Mouse (Mus musculus): ENCODE measurements around the gene Adam15. TPM values are rescaled to one million over a fixed set of nuclear protein-coding genes. Genes with fewer than 3 reads are reported as not detected.

Gene Adam15
- total RNA-seq, 2 experiments from 2014 or later, result 109 to 112 TPM

DNA sequence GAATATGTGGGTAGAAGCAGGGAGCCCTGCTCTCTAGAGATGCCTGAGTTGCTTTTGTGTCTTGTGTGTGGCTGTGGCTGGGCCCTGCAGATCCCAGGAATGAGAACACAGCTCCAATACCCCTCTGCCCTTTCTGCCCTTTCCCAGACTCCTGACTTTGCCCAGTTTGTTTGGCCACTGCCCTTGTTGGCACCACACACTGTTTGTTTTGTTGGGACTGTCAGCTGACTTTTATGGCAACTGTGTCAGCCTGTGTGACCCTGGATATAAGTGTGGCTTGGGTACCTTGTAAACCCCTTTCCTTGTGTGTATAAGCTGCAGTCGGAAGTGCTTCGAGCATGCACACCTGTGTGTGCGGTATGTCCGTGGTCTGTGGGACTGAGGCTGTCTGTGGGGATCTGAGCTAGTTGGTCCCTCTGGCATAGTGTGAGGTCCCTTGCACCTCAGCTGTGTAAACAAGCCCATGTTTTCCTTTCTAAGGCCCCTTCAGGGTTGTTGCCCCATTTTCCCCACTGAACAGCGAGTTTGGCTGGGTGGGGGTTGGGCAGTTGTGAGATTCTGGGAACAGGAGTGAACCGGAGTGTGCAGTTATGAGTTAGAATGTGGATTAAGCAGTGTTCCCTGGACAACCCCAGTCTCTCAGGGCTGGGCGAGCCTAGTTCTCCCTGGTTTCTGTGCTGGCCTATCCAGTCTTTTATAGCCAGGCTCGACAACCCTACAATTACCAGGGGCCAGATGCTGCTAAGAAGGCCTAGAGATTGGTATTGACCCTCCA, 44.1 kb downstream of the Adam15 start:
- no peak for DNase-seq (ENCODE audit: extremely low spot score in 1 of 2, low spot score in 1 of 2)

DNA sequence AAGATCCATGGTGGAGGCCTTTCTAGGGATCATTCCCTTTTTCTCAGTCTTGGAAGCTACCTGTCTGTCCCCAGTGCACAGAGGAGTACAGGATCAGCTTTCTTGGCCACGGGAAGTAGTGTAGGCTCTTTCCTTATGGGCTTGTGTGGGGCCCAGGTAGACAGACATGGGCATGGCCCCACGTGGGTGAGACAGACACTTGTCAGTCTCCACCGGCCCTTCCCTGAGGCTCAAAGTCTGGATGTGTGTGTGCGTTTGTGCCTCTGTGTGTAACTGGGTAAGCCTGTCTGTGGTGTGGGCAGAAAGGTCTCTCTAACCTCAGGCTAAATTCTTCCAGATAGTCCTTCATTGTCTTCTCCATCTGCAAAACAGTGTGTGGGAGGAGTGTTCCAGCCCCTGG, 44.7 kb downstream of the Adam15 start:
- DNase-seq (ENCODE audit: extremely low spot score in 1 of 2, low spot score in 1 of 2), result no peak

DNA sequence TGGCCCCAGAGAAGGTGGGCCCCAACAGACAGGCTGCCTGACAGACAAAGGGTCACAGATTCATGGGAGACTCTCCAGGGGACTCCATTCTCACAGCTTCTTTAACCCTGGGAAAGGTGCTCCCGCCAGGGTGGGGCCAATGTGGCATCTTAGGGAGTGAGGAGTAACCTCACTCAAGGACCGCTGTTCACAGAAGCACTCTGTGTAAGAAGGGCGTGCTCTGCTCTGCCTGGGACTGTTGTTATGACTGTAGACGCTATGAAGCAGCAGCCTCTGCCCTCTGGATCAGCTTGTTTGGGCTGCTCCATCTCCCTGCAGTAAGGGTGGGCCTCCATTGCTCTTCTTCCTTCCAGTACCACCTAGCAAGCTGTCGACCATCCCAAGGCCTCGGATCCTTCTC, 45.4 kb downstream of the Adam15 start:
- DNase-seq (ENCODE audit: extremely low spot score in 1 of 2, low spot score in 1 of 2), result no peak

DNA sequence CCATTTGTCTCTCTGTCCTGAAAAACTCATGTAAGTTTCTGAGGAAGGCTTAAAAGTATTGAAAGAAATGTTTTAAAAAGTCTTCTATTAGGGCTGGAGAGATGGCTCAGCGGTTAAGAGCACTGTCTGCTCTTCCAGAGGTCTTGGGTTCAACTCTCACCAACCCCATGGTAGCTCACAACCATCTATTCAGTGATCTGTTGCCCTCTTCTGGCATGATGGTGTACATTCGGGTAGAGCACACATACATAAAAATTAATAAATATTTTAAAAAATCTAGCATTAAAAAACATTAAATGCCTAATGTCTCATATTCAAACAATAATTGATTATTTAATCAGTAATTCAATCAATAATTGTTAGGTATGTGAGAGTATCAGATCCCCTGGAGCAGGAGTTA, 49.3 kb downstream of the Adam15 start:
- no peak for DNase-seq (ENCODE audit: extremely low spot score in 1 of 2, low spot score in 1 of 2)

DNA sequence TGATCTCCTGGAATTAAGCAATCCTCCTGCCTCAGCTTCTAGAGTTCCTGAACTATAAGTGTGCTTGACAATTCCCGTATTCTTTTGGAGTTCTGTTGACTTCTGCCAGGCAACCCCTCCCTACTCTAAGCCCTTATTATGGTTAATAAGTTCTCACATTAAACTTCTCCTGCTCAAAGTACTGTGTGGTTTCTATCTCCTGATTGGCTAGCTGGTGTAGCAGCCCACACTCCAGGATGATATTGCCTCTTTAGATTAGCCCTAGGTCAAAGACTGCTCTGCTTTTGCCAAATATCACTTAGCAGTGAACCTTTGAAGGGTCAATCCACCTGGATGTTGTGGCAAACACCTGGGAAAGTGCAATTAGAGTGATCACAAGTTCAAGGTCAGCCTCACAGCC, 49.7 kb downstream of the Adam15 start:
- DNase-seq (ENCODE audit: extremely low spot score in 1 of 2, low spot score in 1 of 2), result no peak

DNA sequence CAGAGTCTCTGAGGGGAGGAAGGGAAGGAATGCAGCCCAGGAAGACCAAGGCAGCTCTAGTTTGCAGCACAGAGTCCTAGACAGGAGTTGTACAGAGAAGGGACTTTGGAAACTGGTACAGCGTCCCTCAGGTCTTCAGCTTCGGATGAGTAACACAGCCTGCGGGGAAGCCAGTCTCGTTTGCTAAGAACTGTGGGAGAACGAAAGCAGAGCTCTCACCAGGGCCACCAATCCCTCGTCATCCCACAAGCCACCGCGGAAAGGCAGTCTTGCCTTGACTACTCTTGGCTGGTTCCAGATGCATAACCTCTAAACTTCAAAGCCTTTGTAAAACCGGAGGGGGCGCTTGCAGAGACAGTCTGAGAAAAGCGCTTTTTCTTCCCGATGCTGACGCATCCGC, 50.3 kb downstream of the Adam15 start:
- no peak for DNase-seq (ENCODE audit: extremely low spot score in 1 of 2, low spot score in 1 of 2)

GRCm38 (mm10) chr3:89298908-89299307, 50.9 kb downstream of the Adam15 start:
- no peak for DNase-seq (ENCODE audit: extremely low spot score in 1 of 2, low spot score in 1 of 2)

DNA sequence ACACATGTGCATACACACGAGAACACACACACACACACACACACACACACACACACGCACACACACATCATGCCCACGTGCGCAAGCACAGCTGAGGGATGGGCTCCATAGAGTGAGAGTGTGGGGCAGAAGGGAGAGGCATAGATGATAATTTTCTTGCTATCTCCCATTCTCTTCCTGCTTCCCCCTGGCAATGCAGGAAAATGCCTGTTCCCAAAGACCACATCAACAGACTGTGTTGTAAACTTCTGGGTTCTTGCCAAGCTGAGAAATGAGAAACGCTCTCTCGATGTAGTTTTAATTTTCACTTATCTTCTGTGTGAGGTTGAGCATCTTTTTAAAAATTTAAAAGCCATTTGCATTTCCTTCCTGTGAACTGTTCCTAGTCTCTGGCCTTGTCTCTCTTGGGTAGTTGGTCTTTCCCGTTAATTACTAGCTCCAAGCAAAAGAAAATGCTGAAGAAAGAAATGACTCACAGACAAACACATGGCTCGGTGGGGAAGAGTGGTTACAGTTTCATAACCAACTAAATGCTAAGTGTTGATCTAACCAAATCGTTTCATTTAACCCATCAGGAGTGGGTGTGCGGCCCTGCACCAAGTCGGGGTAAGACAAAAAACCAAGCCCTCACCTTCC, 52.9 kb downstream of the Adam15 start:
- no peak for DNase-seq (ENCODE audit: extremely low spot score in 1 of 2, low spot score in 1 of 2)

- no peak for DNase-seq (ENCODE audit: extremely low spot score in 1 of 2, low spot score in 1 of 2)
These were observed 54.0 kb downstream of the Adam15 start for GRCm38 (mm10) chr3:89295685-89296230.

- DNase-seq (ENCODE audit: extremely low spot score in 1 of 2, low spot score in 1 of 2), result no peak
These were observed 55.6 kb downstream of the Adam15 start for GRCm38 (mm10) chr3:89294195-89294594.

DNA sequence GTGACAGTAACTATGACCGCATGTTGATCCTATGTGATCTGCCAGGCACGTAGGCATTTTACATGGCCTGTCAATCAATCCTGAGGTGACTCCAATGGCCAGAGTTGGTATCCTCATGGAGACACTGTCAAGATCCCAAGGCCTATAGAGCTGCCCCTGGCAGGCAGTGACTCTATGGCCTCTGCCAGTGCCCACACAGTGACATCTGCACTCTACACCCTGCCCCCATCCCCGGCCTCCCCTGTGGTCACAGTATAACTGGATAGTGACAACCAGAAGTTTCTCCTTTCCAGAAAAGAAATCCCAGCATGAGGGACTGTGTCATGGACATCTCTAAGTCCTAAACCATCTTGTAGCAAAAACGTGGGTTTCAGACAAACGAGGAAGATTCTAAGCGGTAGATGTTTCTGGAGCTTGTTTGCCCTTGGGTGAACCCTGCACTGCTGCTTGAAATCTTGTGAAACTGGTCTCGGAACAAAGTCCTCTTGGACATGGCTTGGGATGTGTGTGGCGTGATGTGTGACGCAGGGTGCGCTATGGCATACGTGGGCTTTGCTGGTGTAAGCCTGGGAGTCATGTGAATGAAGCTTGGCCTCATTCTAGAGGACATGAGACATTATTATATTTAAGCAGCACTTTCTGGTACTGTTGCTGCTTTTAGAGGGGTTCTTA, 56.4 kb downstream of the Adam15 start:
- DNase-seq (ENCODE audit: extremely low spot score in 1 of 2, low spot score in 1 of 2), result no peak

DNA sequence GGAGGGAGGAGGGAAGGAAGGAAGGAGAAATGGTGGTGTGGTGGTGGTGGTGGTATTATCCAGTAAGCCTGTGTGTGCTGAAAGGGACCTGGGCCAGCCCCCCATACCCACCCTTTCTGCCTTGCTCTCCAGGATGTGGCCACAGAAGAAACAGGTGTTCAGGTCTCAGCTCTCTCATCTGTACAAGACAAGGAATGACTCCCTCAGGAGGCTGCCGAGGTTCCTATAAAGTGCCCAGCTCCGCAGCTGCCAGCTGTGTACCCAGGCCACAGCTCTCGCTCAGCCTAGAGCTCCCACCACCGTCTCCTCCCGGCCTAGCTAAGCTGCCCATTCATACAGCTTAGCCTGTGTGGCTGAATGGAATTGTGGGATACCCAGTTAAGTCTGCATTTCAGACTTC, 57.5 kb downstream of the Adam15 start:
- no peak for DNase-seq (ENCODE audit: extremely low spot score in 1 of 2, low spot score in 1 of 2)

DNA sequence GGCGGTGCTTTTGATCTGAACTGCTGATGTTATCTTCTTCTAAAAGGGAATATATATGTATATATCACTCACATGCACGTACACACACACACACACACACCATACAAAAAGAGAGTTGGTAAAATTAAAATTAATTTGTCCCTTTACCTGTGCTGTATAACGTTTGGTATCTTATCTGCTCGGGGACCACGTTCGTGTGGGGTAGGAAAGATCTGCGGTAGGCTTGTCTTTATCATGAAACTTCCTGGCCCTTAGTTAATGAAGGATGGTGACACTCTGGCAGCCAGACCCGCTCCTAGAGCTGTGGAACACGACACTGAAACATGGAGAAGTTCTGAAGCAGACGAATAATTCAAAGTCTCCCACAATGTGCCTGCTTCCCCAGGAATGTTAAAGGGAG, 57.9 kb downstream of the Adam15 start:
- no peak for DNase-seq (ENCODE audit: extremely low spot score in 1 of 2, low spot score in 1 of 2)

Other genes starting within 250 kb of the Adam15 start
- gene Gm43738, start 248.9 kb downstream of the Adam15 start, total RNA-seq (2021), result not detected
- gene Fdps, start 248.0 kb downstream of the Adam15 start, total RNA-seq (2021), result 10 to 100 TPM; 86.4 to 99.0 TPM
- gene Pklr, start 213.9 kb downstream of the Adam15 start, total RNA-seq (2021), result not detected
- 10 to 100 TPM; 10.7 to 16.7 TPM for gene Hcn3, start 189.8 kb downstream of the Adam15 start, total RNA-seq (2021)
- 10 to 100 TPM; 39.0 to 46.7 TPM for gene Clk2, start 185.2 kb downstream of the Adam15 start, total RNA-seq (2021)
- 10 to 100 TPM; 67.8 to 73.3 TPM for gene Scamp3, start 172.5 kb downstream of the Adam15 start, total RNA-seq (2021)
- 10 to 100 TPM; 57.1 to 61.7 TPM for gene Fam189b, start 166.9 kb downstream of the Adam15 start, total RNA-seq (2021)
- gene Gba, start 147.1 kb downstream of the Adam15 start, total RNA-seq (2021), result 10 to 100 TPM; 59.9 to 63.6 TPM
- gene Thbs3, start 134.8 kb downstream of the Adam15 start, total RNA-seq (2021), result 10 to 100 TPM; 37.0 to 50.7 TPM
- gene Mtx1, start 122.9 kb downstream of the Adam15 start, total RNA-seq (2021), result 100 to 1,000 TPM; 102 TPM
- under 1 TPM; 0.89 to 0.91 TPM for gene Muc1, start 120.9 kb downstream of the Adam15 start, total RNA-seq (2021)
- gene Krtcap2, start 104.0 kb downstream of the Adam15 start, total RNA-seq (2021), result 10 to 100 TPM; 79.2 to 87.4 TPM
- gene Trim46, start 103.7 kb downstream of the Adam15 start, total RNA-seq (2021), result 10 to 100 TPM; 86.4 to 96.0 TPM
- 10 to 100 TPM; 51.1 to 71.0 TPM for gene Dpm3, start 90.6 kb downstream of the Adam15 start, total RNA-seq (2021)
- 10 to 100 TPM; 39.5 to 49.3 TPM for gene Slc50a1, start 79.4 kb downstream of the Adam15 start, total RNA-seq (2021)
- gene Efna1, start 68.9 kb downstream of the Adam15 start, total RNA-seq (2021), result 1 to 10 TPM; 7.1 to 7.6 TPM
- gene Efna3, start 27.0 kb downstream of the Adam15 start, total RNA-seq (2021), result 10 to 100 TPM; 77.1 to 82.6 TPM
- gene Efna4, start 12.0 kb downstream of the Adam15 start, total RNA-seq (2021), result under 1 TPM; 0.68 to 0.98 TPM
- gene Dcst2, start 12.0 kb upstream of the Adam15 start, total RNA-seq (2021), result under 1 TPM; 0.20 to 0.42 TPM
- gene Dcst1, start 15.3 kb upstream of the Adam15 start, total RNA-seq (2021), result not detected
- 10 to 100 TPM; 12.3 to 14.4 TPM for gene Zbtb7b, start 44.8 kb upstream of the Adam15 start, total RNA-seq (2021)
- gene Lenep, start 52.8 kb upstream of the Adam15 start, total RNA-seq (2021), result 1 to 10 TPM; 3.7 to 5.0 TPM
- gene Flad1, start 61.9 kb upstream of the Adam15 start, total RNA-seq (2021), result 10 to 100 TPM; 32.4 to 33.3 TPM
- 1 to 10 TPM; 2.4 to 3.0 TPM for gene Cks1b, start 68.4 kb upstream of the Adam15 start, total RNA-seq (2021)
- 10 to 100 TPM; 11.9 to 13.5 TPM for gene Shc1, start 68.4 kb upstream of the Adam15 start, total RNA-seq (2021)
- gene Pygo2, start 80.2 kb upstream of the Adam15 start, total RNA-seq (2021), result 10 to 100 TPM; 55.4 to 59.7 TPM
- 10 to 100 TPM; 40.0 to 46.4 TPM for gene Pbxip1, start 86.7 kb upstream of the Adam15 start, total RNA-seq (2021)
- gene Pmvk, start 104.5 kb upstream of the Adam15 start, total RNA-seq (2021), result 10 to 100 TPM; 31.3 to 37.9 TPM
- 10 to 100 TPM; 22.9 to 23.5 TPM for gene Kcnn3, start 170.2 kb upstream of the Adam15 start, total RNA-seq (2021)

Data from layer of hippocampus, postnatal 25 days (tissue).